Mouse (Mus musculus) testis, adult 2 months (tissue): ENCODE results near the gene Lrcol1. TPM values are rescaled to one million over a fixed set of nuclear protein-coding genes. Genes with fewer than 3 reads are reported as not detected.

Experiments used
- H3K27ac ChIP-seq: fragments of 200-500 bp; 2 replicates; pipeline ENCODE4 v1.5.1; 2012; ENCODE audit warnings: low read depth, low read length; ENCODE audit not compliant: control insufficient read depth, insufficient read depth
- H3K27me3 ChIP-seq: fragments of 200-500 bp; 2 replicates; pipeline ENCODE4 v1.6.1; 2012; ENCODE audit warnings: mild to moderate bottlenecking, low read length, moderate library complexity; ENCODE audit not compliant: control insufficient read depth, insufficient read depth
- H3K36me3 ChIP-seq: fragments of 200-500 bp; 2 replicates; pipeline ENCODE4 v1.6.1; 2012; ENCODE audit warnings: mild to moderate bottlenecking, low read length; ENCODE audit not compliant: control insufficient read depth, insufficient read depth
- H3K4me1 ChIP-seq: fragments of 200-500 bp; 2 replicates; pipeline ENCODE4 v1.6.1; 2012; ENCODE audit warnings: low read length; ENCODE audit not compliant: control insufficient read depth, insufficient read depth
- H3K4me3 ChIP-seq: fragments of 200-500 bp; 2 replicates; pipeline ENCODE4 v1.5.1; 2012; ENCODE audit warnings: low read depth, mild to moderate bottlenecking, low read length, moderate library complexity, mixed read lengths; ENCODE audit not compliant: control insufficient read depth
- CTCF ChIP-seq: fragments of 200-500 bp; IDR thresholded peaks from 2 replicates; pipeline ENCODE4 v1.5.1; 2012; ENCODE audit warnings: low read depth, mild to moderate bottlenecking, inconsistent platforms, low read length, moderate library complexity; ENCODE audit not compliant: control insufficient read depth, insufficient read depth, insufficient replicate concordance
- POLR2A ChIP-seq: fragments of 200-500 bp; IDR thresholded peaks from 2 replicates; pipeline ENCODE4 v1.6.1; 2012; ENCODE audit warnings: low read depth, mild to moderate bottlenecking, inconsistent platforms, low read length, moderate library complexity; ENCODE audit not compliant: control insufficient read depth
- polyA plus RNA-seq: library from polyadenylated mRNA; depleted of rRNA; stranded (reverse); fragments of >200 nt; gene quantifications from 2 replicates; pipeline ENCODE4 v1.2.3, GENCODE M21; 2012

Gene Lrcol1
- polyA plus RNA-seq, 1 experiment: 0.93 TPM

- Histone ChIP-seq H3K4me1 (peaks cover 6% of the 10 kb centered on the region; the same call in 1 of the 2 replicates), H3K4me3 (peak within 1 kb of the TSS; percentile 62), H3K36me3 (no peaks in the 10 kb centered on the region), H3K27me3 (no peaks in the 10 kb centered on the region), H3K27ac (no peak within 1 kb of the TSS)
- no peak for TF ChIP-seq CTCF
- peak; percentile 46; the same call in 1 of the 2 replicates for TF ChIP-seq POLR2A
These were observed 1.8 kb upstream of the Lrcol1 start, which contains the start of gene P2rx2 for GRCm38 (mm10) chr5:110342648-110343284. TSS of gene P2rx2 (minus strand) at chr5:110343212.

- Histone ChIP-seq H3K27me3 (no peaks in the 10 kb centered on the region), H3K4me3 (no peak overlapping the region), H3K27ac (no peak overlapping the region)
These were observed 1.0 kb downstream of the Lrcol1 start for GRCm38 (mm10) chr5:110345553-110345952.

GRCm38 (mm10) chr5:110347006-110347405 is 2.5 kb downstream of the Lrcol1 start:
- H3K4me3 ChIP-seq: no peak overlapping the region
- no peaks in the 10 kb centered on the region for H3K36me3 ChIP-seq
- TF ChIP-seq CTCF (no peak), POLR2A (no peak)
- no peak overlapping the region; the same call in 1 of the 2 replicates for H3K27ac ChIP-seq
- H3K27me3 ChIP-seq: no peaks in the 10 kb centered on the region
- H3K4me1 ChIP-seq: peaks cover 6% of the 10 kb centered on the region; the same call in 1 of the 2 replicates

More at GRCm38 (mm10) chr5:110345553-110345952, 1.0 kb downstream of the Lrcol1 start:
- peaks cover 6% of the 10 kb centered on the region; the same call in 1 of the 2 replicates for H3K4me1 ChIP-seq
- TF ChIP-seq POLR2A: no peak
- TF ChIP-seq CTCF: no peak
- no peaks in the 10 kb centered on the region for H3K36me3 ChIP-seq

GRCm38 (mm10) chr5:110354716-110355115 is 10.2 kb downstream of the Lrcol1 start:
- Histone ChIP-seq H3K4me3 (no peak overlapping the region), H3K36me3 (no peaks in the 10 kb centered on the region), H3K27ac (no peak overlapping the region), H3K27me3 (no peaks in the 10 kb centered on the region), H3K4me1 (peaks cover 3% of the 10 kb centered on the region)
- TF ChIP-seq POLR2A (no peak), CTCF (peak; percentile 37; the same call in 1 of the 2 replicates)

GRCm38 (mm10) chr5:110357531-110358179 is 13.1 kb downstream of the Lrcol1 start:
- peak; percentile 67; the same call in 1 of the 2 replicates for TF ChIP-seq CTCF
- TF ChIP-seq POLR2A: no peak
- Histone ChIP-seq H3K36me3 (no peaks in the 10 kb centered on the region), H3K4me3 (no peak overlapping the region), H3K27me3 (no peaks in the 10 kb centered on the region), H3K27ac (no peak overlapping the region), H3K4me1 (peaks cover 3% of the 10 kb centered on the region)

GRCm38 (mm10) chr5:110361465-110361864 is 16.9 kb downstream of the Lrcol1 start:
- Histone ChIP-seq H3K27me3 (no peaks in the 10 kb centered on the region), H3K4me3 (no peak overlapping the region), H3K27ac (no peak overlapping the region), H3K36me3 (no peaks in the 10 kb centered on the region), H3K4me1 (peaks cover 12% of the 10 kb centered on the region)
- TF ChIP-seq POLR2A: no peak
- no peak for TF ChIP-seq CTCF

GRCm38 (mm10) chr5:110362813-110363178 is 18.3 kb downstream of the Lrcol1 start:
- H3K27me3 ChIP-seq: no peaks in the 10 kb centered on the region
- H3K4me3 ChIP-seq: peak overlapping the region; percentile 72
- peaks cover 12% of the 10 kb centered on the region for H3K4me1 ChIP-seq
- no peaks in the 10 kb centered on the region for H3K36me3 ChIP-seq
- TF ChIP-seq POLR2A (no peak), CTCF (no peak)
- H3K27ac ChIP-seq: no peak overlapping the region
